Mouse (Mus musculus) brain, embryonic 14.5 days (tissue): ENCODE data around the gene Mnt.
A peak's percentile ranks its signal among the peaks of the same experiment; 100 is the strongest.

Experiments used
- CTCF ChIP-seq: fragments of 200-500 bp; IDR thresholded peaks from 2 replicates; pipeline ENCODE4 v1.5.1; 2012; ENCODE audit warnings: inconsistent platforms, mild to moderate bottlenecking, moderate library complexity, borderline replicate concordance; ENCODE audit not compliant: insufficient read depth, insufficient read length; ENCODE audit errors: extremely low read depth
- POLR2A ChIP-seq: fragments of 200-500 bp; IDR thresholded peaks from 2 replicates; pipeline ENCODE4 v1.6.1; 2012; ENCODE audit warnings: mild to moderate bottlenecking, inconsistent platforms, borderline replicate concordance; ENCODE audit not compliant: poor library complexity, insufficient read depth, insufficient read length, severe bottlenecking; ENCODE audit errors: extremely low read depth

- TF ChIP-seq CTCF: peak; percentile 14; the same call in 1 of the 2 replicates
- no peak for TF ChIP-seq POLR2A
Observed at GRCm38 (mm10) chr11:74837694-74838431, 7.1 kb downstream of the Mnt start.
